Mouse (Mus musculus) retina, adult 2 months (tissue): ENCODE data around the gene Chst11.
A peak's percentile ranks its signal among the peaks of the same experiment; 100 is the strongest.

Experiments used
- DNase-seq: peaks from one replicate; pipeline ENCODE4 v3.0.0-alpha.2; 2012; ENCODE audit warnings: low read depth, low spot score

Chst11 gene

GRCm38 (mm10) chr10:83212618-83213017, 227.3 kb downstream of the Chst11 start:
- DNase-seq, result no peak

GRCm38 (mm10) chr10:83215559-83215958, 230.3 kb downstream of the Chst11 start:
- no peak for DNase-seq

- no peak for DNase-seq
Measured at GRCm38 (mm10) chr10:83217256-83217655, 232.0 kb downstream of the Chst11 start.

- no peak for DNase-seq
Measured at GRCm38 (mm10) chr10:83218778-83219177, 233.5 kb downstream of the Chst11 start.

- peak; percentile 32 for DNase-seq
Measured at GRCm38 (mm10) chr10:83219729-83220128, 234.4 kb downstream of the Chst11 start.

GRCm38 (mm10) chr10:83220217-83220616, 234.9 kb downstream of the Chst11 start:
- no peak for DNase-seq

- DNase-seq, result no peak
Measured at GRCm38 (mm10) chr10:83220847-83221246, 235.5 kb downstream of the Chst11 start.

- no peak for DNase-seq
Measured at GRCm38 (mm10) chr10:83224999-83225398, 239.7 kb downstream of the Chst11 start.

- no peak for DNase-seq
Measured at GRCm38 (mm10) chr10:83228626-83229025, 243.3 kb downstream of the Chst11 start.

- DNase-seq, result no peak
Measured at GRCm38 (mm10) chr10:83233967-83234366, 248.7 kb downstream of the Chst11 start.

- DNase-seq, result no peak
Measured at GRCm38 (mm10) chr10:83234391-83234790, 249.1 kb downstream of the Chst11 start.

- no peak for DNase-seq
Measured at GRCm38 (mm10) chr10:83242106-83242686, 256.9 kb downstream of the Chst11 start.

GRCm38 (mm10) chr10:83244131-83244530, 258.8 kb downstream of the Chst11 start:
- no peak for DNase-seq
